Mouse (Mus musculus): ENCODE measurements around the gene Sema7a.
A peak's percentile ranks its signal among the peaks of the same experiment; 100 is the strongest.

Gene Sema7a

DNA sequence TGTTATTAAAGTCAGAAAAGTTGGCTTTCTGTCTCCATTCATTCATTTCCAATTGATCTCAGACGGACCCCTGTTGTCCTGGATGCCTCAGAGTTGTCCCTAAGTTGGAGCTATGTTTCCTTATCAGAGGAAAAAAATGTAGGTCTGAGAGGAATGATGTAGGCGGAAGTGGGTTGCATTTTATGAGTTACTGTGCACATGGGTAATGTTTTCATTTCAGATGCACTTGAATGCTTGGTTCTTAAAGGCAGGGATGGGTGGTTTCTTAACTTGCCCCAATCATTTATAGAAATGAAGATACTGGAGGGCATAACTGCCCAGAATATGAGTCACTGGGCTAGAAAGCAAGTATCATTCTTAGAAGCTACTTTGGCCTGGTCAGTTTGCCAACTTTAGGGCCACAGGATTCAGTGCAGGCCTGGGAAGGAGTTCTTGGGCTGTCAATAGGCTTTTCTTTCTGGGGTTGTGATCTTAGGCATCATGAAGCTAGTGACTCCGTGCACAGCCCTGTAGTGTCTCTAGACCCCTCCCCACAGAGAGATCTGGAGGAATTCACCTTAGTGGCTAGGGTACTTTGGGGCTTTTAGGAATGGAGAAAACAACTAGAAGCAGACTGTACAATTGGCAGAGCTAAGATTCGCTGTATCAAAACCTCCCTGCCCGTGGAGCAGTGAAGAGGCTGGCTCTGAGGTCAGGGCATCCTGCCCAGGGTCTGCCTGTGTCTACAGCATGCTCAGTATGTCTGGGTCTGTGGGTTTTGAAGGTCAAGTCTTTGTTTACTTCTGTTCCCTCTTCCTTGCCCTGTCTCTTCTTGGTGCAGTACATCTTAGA, 1.5 kb upstream of the Sema7a start:
- DNase-seq, result peak; percentile 29 to 37

GRCm38 (mm10) chr9:57940349-57940794, 460 bp downstream of the Sema7a start:
- peak in 1 of 2 experiments; percentile 75 for DNase-seq

DNA sequence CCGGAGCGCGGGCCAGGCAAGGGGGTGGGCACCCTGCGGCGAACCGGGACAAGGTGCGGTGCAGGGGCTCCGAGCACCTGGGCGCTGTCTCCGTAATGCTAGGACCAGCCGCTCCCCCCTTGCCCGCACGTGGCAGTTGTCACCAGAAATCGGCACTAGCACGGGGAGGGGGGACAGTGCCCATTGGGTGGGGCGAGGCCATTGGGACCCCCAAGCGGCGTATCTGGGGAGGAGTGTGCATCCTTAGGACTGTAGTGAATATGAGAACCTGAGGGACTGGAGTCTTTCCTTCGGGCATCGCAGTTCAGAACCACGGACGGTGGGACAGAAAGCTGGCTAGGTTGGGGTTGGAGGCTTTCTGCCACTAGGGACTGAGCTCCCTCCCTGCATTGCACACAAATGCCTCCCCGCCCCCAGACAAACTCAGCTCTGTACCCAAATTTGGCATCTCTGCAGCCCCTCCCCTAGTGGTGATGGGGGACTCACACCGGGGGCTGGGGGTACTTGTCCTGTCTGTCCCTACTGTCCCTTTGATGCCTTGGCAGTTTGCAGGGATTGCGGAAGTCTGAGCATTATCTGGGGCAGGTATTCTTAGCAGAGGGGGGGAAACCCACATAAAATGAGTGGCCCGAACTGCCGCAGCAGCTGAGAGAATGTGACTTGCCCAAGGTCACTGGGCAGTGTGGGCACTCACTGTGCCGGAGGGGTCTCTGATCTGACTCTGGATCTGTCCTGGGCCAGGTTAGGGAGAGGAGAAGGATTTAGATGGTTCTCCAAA, 1.1 kb downstream of the Sema7a start:
- DNase-seq, result peak; percentile 57 to 68

DNA sequence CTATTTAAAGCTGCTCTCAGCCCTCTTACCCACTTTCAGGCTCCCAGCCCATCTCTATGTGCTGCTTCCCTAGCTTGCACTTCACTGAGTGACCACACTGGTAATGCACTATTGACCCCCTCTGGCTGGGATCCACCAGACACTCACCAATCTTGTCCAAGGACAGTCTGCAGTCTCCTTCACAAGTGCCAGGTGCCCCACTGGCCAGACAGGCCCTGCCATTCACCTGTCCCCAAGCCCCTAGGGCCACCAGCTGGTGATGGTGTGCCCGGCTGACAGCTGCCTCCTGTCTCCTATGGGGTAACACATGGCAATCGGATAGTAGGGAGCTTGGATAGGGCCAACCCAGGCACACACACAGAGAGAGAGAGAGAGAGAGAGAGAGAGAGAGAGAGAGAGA, 2.1 kb downstream of the Sema7a start:
- peak; percentile 78 to 81 for DNase-seq

DNA sequence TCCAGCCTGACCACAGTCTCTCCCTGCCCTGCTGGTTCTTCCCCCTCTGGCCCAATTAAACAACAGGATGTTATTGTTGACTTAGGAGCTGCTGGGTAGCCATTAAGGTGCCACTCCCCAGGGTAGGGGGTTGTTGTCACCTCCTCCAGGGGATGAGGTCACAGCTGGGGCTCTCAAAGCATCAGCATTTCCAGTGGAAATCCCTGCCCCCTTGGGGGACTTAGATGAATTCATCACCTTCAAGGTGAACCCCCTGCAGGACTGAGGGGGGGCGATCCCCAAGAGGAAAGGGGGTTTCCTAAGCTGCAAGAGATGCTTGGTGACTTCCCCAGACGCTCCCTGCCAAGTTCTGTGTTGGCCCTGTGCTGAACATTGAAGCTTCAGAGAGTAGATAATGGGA, 3.2 kb downstream of the Sema7a start:
- no peak for DNase-seq

DNA sequence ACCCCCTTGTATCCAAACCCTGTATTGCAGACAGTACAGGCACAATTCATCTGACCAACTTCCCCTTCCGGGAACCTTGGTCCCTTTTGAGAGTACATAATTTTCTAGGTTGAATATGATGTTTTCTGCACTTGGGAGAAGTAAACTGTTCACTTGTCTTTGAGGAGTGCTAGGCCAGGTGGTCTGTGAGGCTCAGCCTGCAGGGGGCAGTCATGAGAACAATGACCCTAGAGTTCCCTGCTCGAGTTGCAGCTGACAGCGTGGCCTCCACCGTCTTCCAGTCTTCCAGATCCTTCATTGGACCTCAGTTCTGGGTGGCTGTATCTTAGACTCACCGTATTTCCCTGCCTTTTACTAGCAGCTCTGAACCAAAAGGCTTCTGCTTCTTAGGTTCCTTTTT, 4.7 kb downstream of the Sema7a start:
- peak; percentile 78 to 85 for DNase-seq

DNA sequence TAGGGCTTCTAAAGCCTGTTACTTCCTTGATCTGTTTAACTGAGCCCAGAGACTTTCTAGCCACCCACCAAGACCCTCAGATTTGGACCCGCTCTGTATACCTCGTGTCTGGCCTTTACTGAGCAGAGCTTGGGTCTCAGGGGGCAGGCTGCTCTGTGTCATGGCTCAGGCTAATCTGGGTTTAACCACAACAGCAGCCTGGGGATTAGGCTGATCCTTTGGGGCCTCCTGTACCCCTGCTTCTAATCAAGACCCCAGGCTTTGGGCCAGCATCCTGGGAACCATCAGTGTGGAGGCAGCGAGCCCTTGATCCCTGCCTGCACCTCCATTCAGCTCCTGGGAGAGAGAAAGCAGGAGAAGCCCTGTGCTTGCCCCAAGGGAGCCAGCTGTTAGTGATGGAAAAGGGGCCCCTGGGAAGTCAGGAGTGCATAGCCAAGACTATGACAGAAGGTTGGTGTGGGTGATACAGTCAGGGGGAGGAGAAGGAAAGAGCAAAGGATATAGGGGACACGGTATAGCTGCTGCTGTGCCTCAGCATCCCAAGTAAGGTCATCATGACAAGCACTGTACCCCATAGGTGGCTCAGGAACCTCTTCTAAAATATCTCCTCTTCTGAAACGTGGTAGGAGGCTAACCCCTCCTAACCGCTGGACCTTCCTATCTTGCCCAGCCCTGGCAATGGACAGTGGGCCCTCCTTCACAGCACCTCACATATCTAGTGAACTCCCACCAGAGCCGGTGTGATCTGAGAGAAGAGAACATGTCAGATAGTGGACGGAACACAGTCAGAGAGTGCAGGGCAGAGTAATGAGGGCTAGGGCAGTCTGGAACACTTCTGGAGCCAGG, 6.1 kb downstream of the Sema7a start:
- no peak for DNase-seq

- DNase-seq, result peak; percentile 85 to 90
Observed at GRCm38 (mm10) chr9:57947381-57948030, 7.6 kb downstream of the Sema7a start.

DNA sequence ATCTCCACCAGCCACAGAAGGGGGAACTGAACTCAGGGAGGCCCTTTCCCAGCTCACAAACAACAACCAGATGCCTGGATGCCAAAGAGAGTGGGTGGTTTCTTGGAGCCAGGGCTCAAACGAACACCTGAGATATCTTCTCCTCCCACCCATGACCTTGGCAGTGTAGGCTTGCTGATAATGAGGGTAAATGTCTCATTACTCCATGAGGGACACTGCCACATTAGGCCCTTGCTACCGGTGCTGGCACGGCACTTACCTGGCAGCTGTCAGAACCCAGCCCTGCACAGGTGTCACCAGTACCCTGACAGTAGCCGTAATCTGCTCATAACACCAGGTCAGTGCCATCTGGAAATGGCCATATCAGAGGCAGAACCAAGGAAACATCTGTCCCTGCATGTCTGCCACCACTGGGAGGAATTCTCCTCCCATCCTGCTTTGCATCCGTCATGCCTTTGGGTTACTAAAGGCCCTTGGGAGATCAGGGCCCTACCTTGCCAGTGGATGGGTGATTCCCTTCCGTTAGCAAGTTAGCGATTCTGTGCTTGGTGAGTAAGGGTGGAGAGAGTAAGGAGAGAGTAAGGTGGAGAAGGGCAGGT, 8.5 kb downstream of the Sema7a start:
- DNase-seq, result peak in 1 of 2 experiments; percentile 40

DNA sequence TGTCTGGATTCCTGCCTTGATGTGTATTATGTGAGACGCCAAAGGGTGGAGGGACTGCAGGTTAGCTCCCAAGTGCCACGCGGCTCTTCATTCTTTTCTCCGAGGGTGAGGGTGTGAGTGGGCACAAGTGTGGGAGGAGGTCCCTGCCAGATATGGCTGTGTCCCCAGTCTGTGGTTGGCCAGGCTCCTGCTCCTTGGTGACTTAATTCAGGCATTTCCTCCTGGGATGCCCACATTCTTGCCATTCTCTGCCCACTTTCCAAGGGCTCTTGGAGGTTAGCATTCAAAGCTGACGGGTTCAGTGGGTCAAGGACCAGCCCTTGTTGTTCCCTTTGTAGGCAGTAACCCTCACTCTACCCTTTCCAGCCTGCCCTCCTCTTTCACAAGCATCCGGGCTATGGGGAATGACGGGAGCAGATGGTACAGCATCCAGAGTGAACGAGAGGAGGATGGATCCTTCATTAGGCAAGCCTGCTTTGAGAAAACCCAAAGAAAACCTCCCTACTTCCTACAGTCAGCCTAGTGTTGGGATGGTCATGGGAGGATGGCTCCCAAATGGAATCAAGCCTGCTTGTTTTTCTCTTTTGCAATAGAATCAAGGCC, 9.3 kb downstream of the Sema7a start:
- DNase-seq, result no peak

DNA sequence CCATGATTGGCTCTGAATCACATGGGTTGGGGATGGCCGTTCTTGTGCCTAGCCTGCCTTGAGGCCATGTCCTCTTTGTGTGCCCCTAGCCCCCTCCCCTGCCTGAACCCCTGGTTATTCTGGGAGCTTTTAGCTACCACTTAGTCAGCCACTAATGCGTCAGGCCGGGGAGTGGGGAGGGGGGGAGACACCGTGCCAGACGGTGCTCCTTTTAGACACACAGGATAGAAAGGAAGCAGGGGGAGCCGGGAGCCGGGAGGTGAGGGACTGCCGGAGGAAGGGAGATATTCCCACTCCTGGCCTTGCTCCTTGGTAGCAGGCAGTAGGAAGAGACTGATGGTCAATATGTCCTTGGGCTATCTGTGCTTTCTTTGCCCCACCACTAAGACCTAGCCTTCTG, 10.0 kb downstream of the Sema7a start:
- DNase-seq, result peak in 1 of 2 experiments; percentile 54

- no peak for DNase-seq
Observed at GRCm38 (mm10) chr9:57950519-57950918, 10.6 kb downstream of the Sema7a start.

- DNase-seq, result no peak
Observed at GRCm38 (mm10) chr9:57951993-57952392, 12.1 kb downstream of the Sema7a start.

- no peak for DNase-seq
Observed at GRCm38 (mm10) chr9:57954962-57955744, 15.2 kb downstream of the Sema7a start.

- DNase-seq, result no peak
Observed at GRCm38 (mm10) chr9:57955764-57956163, 15.9 kb downstream of the Sema7a start.

DNA sequence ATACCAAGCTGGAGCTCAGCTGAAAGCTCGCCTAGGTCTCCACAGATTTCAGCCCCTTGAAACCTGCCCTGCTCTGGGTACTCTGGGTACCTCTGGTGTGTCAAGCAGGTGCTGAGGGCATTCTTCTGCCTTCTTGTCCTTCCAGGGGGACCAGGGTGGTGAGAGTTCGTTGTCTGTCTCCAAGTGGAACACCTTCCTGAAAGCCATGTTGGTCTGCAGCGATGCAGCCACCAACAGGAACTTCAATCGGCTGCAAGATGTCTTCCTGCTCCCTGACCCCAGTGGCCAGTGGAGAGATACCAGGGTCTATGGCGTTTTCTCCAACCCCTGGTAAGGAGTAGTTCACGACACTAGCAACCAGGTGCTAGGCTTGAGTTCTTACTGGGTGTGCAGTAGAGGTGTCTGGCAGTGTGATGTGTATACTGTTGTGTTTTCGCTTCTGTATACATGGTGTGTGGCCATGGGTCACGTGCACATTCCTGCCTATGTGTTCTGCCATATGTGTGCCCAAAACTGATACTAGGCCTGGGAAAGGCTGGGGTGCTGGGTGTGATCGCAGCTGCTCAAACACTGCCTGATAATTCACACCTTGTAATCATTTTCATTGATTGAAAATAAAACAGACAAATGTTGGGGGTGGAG, 16.4 kb downstream of the Sema7a start:
- DNase-seq, result no peak

- DNase-seq, result no peak
Observed at GRCm38 (mm10) chr9:57956838-57957236, 16.9 kb downstream of the Sema7a start.

- no peak for DNase-seq
Observed at GRCm38 (mm10) chr9:57958615-57959014, 18.7 kb downstream of the Sema7a start.

DNA sequence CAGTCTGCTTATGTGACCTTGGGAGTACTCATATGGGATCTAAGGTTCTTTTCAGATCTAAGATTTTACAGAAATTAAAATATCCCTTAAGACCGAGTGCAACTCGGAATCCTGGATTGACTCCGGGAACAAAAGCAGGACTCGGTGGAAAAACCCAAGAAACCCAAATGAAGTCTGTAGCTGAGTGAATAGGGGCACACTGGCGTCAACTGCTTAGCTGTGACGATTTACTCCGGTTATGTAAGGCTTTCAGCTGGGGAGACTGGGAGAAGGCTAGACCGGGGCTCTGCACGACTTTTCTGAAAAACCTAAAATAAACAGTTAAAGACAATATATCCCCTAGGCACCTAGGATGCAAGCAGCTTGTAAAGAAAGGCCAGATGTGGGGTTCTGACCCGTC, 19.5 kb downstream of the Sema7a start:
- DNase-seq, result no peak
